Mouse (Mus musculus) embryonic fibroblast, embryonic 13.5 days (primary cell): ENCODE data around the gene Hcn1. TPM values are rescaled to one million over a fixed set of nuclear protein-coding genes. Genes with fewer than 3 reads are reported as not detected.
A peak's percentile ranks its signal among the peaks of the same experiment; 100 is the strongest.

Source experiments
- H3K27ac ChIP-seq: 2 replicates; pipeline ENCODE4 v1.5.1; 2012; ENCODE audit warnings: low read length, control low read depth, inconsistent platforms; ENCODE audit not compliant: insufficient read depth
- H3K4me1 ChIP-seq: 2 replicates; pipeline ENCODE4 v1.6.1; 2011; ENCODE audit warnings: low read length; ENCODE audit not compliant: control insufficient read depth, insufficient read depth
- H3K4me3 ChIP-seq: 2 replicates; pipeline ENCODE4 v1.5.1; 2011; ENCODE audit warnings: mild to moderate bottlenecking, control low read depth, low read length; ENCODE audit not compliant: insufficient read depth
- CTCF ChIP-seq: IDR thresholded peaks from 2 replicates; pipeline ENCODE4 v1.5.1; 2011; ENCODE audit warnings: mild to moderate bottlenecking, control low read depth, low read length, moderate library complexity, borderline replicate concordance; ENCODE audit not compliant: insufficient read depth
- POLR2A ChIP-seq: IDR thresholded peaks from 2 replicates; pipeline ENCODE4 v1.6.1; 2011; ENCODE audit warnings: low read depth, mild to moderate bottlenecking, control low read depth, low read length, moderate library complexity
- polyA plus RNA-seq: library from polyadenylated mRNA; stranded (reverse); fragments of >200 nt; gene quantifications from 2 replicates; pipeline ENCODE4 v1.2.4, GENCODE M21; 2011; ENCODE audit warnings: low read depth; ENCODE audit not compliant: missing spikeins, insufficient read length

Gene Hcn1
- 0.95 and 1.6 TPM in 2 replicates for polyA plus RNA-seq

GRCm38 (mm10) chr13:117602181-117602580, at the start of gene Hcn1:
Hcn1 (plus strand) TSS chr13:117602320.
- Histone ChIP-seq H3K4me1 (peaks cover 2% of the 10 kb centered on the region; the same call in 1 of the 2 replicates), H3K4me3 (peak within 1 kb of the TSS; percentile 54), H3K27ac (no peak within 1 kb of the TSS)
- no peak for TF ChIP-seq CTCF
- no peak for TF ChIP-seq POLR2A

GRCm38 (mm10) chr13:117567251-117567650, 34.9 kb upstream of the Hcn1 start:
- TF ChIP-seq POLR2A, result no peak
- no peaks in the 10 kb centered on the region for H3K4me1 ChIP-seq
- H3K4me3 ChIP-seq, result no peak overlapping the region
- no peak overlapping the region for H3K27ac ChIP-seq

GRCm38 (mm10) chr13:117571747-117572146, 30.4 kb upstream of the Hcn1 start:
- no peak overlapping the region for H3K4me3 ChIP-seq
- TF ChIP-seq POLR2A (no peak), CTCF (no peak)
- no peaks in the 10 kb centered on the region for H3K4me1 ChIP-seq
- H3K27ac ChIP-seq, result no peak overlapping the region

- H3K4me1 ChIP-seq, result no peaks in the 10 kb centered on the region
- TF ChIP-seq POLR2A (no peak), CTCF (no peak)
- no peak overlapping the region for H3K27ac ChIP-seq
- no peak overlapping the region for H3K4me3 ChIP-seq
Observed at GRCm38 (mm10) chr13:117594494-117595182, 7.5 kb upstream of the Hcn1 start.

GRCm38 (mm10) chr13:117595183-117595532, 7.0 kb upstream of the Hcn1 start:
- TF ChIP-seq CTCF, result no peak
- no peak for TF ChIP-seq POLR2A
- Histone ChIP-seq H3K4me3 (no peak overlapping the region), H3K27ac (no peak overlapping the region), H3K4me1 (no peaks in the 10 kb centered on the region)

GRCm38 (mm10) chr13:117601331-117601965, 672 bp upstream of the Hcn1 start:
- Histone ChIP-seq H3K4me1 (peaks cover 2% of the 10 kb centered on the region; the same call in 1 of the 2 replicates), H3K4me3 (no peak overlapping the region), H3K27ac (no peak overlapping the region)
- no peak for TF ChIP-seq POLR2A
- no peak for TF ChIP-seq CTCF

- Histone ChIP-seq H3K4me1 (peaks cover 2% of the 10 kb centered on the region; the same call in 1 of the 2 replicates), H3K4me3 (peak overlapping the region; percentile 54), H3K27ac (no peak overlapping the region)
- TF ChIP-seq POLR2A (no peak), CTCF (no peak)
Observed at GRCm38 (mm10) chr13:117602617-117603358, 668 bp downstream of the Hcn1 start.

- H3K4me1 ChIP-seq, result peaks cover 2% of the 10 kb centered on the region; the same call in 1 of the 2 replicates
- no peak for TF ChIP-seq CTCF
- no peak for TF ChIP-seq POLR2A
- H3K27ac ChIP-seq, result no peak overlapping the region
- 0 out of 2 replicates have a peak overlapping the region, but pooled peaks have one; percentile 54 for H3K4me3 ChIP-seq
Observed at GRCm38 (mm10) chr13:117603421-117603820, 1.3 kb downstream of the Hcn1 start.

GRCm38 (mm10) chr13:117604073-117604472, 2.0 kb downstream of the Hcn1 start:
- no peak overlapping the region for H3K27ac ChIP-seq
- no peak for TF ChIP-seq POLR2A
- no peak for TF ChIP-seq CTCF
- H3K4me3 ChIP-seq, result no peak overlapping the region
- peaks cover 2% of the 10 kb centered on the region; the same call in 1 of the 2 replicates for H3K4me1 ChIP-seq
